Mouse (Mus musculus): ENCODE results near the gene Pafah2.

DNA sequence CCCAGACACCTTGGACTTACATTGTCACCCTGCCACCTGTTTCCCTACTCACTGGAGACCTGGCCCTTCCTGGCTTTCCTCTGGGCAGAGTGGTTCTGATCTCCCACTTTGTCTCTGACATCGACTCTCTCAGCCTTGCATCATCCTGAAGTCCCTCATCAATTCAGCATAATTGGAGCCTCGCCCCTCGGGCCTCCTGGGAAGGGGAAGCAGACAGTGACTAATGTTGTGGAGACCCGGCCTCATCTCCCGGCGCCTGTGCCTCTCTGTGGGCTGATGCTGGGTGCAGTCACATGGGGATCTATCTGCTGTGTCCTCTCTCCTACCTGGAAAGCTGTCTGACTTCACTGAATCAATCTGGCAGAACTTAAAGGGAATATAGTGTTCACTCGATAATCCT lies 40.1 kb downstream of the Pafah2 start:
- TF ChIP-seq CTCF (conservative IDR thresholded peaks at IDR 0.05; ENCODE audit: insufficient read depth, insufficient read length, low read depth, low read length) = no peak
- TF ChIP-seq POLR2A (IDR thresholded peaks at IDR 0.05; ENCODE audit: low read depth, low read length) = no peak

Data from kidney, adult 2 months (tissue).